Mouse (Mus musculus): ENCODE measurements around the gene Gm28035.
A peak's percentile ranks its signal among the peaks of the same experiment; 100 is the strongest.

Gene Gm28035

GRCm38 (mm10) chr2:30238906-30239465 is 1.4 kb upstream of the Gm28035 start:
- DNase-seq (ENCODE audit: low spot score in 2 of 2): no peak

- peak; percentile 62 to 77 for DNase-seq (ENCODE audit: low spot score in 2 of 2)
These were observed 590 bp upstream of the Gm28035 start for GRCm38 (mm10) chr2:30239777-30240176.

GRCm38 (mm10) chr2:30242509-30242908 is 2.1 kb downstream of the Gm28035 start:
- DNase-seq (ENCODE audit: low spot score in 2 of 2): no peak

GRCm38 (mm10) chr2:30243391-30243790 is 3.0 kb downstream of the Gm28035 start:
- no peak for DNase-seq (ENCODE audit: low spot score in 2 of 2)

GRCm38 (mm10) chr2:30244595-30245178 is 4.3 kb downstream of the Gm28035 start:
- DNase-seq (ENCODE audit: low spot score in 2 of 2): no peak

DNA sequence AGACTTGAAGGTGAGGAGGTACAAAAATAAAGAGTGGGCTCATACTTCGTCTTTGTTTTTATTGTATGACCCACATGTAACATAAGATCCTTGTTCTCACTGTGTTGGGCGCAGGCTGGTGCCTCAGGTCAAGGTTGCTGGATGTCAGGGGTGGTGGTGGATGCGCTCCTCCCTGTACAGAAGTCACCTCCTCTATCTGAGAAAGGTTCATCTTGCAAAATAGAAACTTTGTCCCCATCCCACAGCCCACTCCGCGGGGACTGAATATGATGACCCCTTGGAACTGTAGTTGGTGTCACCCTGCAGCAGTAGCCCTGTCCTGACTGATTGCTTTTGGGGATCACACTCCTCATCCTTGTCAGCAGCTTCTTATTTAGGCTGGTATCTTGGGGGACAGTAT is 6.7 kb downstream of the Gm28035 start:
- DNase-seq (ENCODE audit: low spot score in 2 of 2): no peak

DNA sequence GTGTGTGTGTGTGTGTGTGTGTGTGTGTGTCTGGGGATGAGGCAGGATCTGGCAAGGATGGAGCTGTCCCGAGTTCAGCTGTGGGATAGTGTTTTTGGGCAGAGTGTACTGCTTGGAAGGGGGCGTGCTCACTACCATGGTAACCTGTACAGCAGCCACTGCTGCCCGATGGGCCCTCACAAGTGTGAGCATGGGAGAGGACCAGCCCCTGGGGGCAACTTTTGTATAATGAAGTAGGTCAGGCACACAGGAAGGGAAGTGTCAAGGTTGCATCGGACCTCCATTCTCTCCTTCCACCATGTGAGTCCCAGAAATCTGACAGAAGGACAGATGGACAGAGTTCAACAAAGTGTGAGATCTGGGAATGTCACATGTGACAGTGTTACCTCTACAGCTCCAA is 7.3 kb downstream of the Gm28035 start:
- DNase-seq (ENCODE audit: low spot score in 2 of 2): no peak

DNA sequence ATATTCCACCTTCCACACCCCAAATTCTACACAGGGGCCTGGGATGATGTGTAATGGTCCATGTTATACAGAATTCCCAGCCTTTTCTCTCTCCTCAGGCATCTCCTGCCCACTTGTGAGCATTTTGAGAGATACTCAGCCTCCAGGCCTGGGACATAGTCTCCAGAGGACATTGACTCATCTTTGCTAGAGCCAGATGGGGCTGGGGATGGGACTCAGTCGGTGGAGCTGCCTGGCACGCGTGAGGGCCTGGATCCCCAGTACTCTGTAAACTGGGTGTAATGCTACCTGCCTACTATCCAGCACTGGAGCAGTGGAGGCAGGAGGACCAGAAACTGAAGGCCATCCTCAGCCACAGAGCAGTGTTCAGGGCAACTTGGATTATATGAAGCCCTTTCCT is 8.8 kb downstream of the Gm28035 start:
- DNase-seq (ENCODE audit: low spot score in 2 of 2): no peak

DNA sequence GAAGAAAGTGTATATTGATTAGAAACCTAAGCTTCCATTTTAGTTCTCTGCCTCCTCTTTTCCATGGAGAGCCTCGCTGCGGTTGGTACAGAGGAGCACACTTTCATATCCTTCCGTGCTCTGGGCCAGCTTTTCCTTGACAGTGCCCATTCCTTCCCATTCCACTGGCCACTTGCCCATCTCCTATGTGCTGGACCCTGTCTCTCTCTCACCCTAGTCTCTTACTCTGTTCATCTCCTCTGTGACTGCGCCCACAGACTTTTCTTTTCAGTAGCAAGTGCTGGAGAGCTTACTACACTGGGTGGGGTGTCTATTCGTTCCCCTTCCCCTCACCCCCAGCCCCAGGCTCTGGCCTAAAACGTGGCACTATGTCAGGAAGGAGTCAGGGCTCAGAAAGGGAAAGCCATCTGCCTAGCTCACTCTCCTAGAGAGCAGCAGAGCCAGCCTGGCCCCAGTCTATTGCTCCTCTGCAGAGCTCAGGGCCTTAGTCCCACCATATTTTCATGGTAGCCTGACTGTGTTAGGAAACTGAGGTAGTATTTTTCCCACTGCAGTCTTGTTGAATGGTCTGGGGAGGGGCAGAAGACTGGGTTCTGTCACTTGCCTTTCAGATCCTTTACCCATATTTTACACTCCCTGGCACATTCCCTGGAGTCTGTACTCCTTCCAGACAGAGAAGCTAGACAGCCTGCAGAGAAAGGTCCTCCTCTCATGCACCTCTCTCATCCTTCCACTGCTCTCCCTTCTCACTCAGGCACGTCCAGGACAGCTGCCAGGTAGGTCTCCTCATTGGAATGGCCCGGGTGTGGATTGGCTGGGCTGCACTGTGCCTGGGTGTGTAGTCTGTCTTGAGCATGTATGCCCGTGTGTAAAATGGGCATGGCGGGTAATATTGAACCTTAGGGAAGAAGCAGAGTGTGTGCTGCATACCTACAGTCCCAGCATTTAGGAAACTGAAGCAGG is 10.1 kb downstream of the Gm28035 start:
- DNase-seq (ENCODE audit: low spot score in 2 of 2): peak in 1 of 2 experiments; percentile 61

GRCm38 (mm10) chr2:30251417-30252104 is 11.2 kb downstream of the Gm28035 start:
- peak; percentile 71 to 80 for DNase-seq (ENCODE audit: low spot score in 2 of 2)

DNA sequence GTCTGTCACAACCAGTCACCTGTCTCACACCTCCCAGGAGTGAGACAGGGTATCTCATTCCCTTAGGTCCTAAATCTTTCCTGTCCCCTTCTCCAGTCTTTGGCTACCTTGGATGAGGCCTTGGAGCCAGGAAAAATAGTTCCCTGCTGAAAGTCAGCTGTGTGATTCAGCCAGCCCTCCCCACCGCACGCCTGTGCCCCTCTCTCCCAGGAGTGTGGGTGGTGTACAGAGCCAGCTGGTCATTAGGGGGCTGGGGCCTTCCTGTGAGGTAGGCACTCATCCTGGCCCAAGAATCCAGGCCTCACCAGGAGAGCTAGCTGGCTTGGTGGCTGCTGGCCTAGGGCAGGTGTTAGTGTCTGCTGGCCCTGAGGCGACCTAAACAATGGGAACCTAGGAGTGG is 12.2 kb downstream of the Gm28035 start:
- DNase-seq (ENCODE audit: low spot score in 2 of 2): peak in 1 of 2 experiments; percentile 59

DNA sequence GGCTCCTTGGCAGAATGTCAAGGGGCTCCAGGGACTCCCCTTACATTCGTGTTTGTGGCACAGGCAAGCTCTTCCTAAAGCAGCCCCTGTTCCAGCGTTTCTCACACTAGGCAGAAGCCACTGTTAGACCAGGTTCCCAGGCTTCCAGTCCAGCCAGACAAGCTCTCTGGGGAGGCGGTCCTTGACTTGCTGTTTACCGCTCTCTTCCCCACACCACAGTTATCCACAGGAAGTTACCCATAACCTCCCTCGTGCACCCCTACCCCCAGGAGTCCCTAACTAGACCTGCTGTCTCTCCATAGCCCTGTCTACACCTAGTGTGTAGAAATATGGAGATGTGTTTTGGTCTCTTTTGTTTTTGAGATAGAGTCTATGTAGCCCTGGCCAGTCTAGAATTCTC is 13.4 kb downstream of the Gm28035 start:
- no peak for DNase-seq (ENCODE audit: low spot score in 2 of 2)

DNA sequence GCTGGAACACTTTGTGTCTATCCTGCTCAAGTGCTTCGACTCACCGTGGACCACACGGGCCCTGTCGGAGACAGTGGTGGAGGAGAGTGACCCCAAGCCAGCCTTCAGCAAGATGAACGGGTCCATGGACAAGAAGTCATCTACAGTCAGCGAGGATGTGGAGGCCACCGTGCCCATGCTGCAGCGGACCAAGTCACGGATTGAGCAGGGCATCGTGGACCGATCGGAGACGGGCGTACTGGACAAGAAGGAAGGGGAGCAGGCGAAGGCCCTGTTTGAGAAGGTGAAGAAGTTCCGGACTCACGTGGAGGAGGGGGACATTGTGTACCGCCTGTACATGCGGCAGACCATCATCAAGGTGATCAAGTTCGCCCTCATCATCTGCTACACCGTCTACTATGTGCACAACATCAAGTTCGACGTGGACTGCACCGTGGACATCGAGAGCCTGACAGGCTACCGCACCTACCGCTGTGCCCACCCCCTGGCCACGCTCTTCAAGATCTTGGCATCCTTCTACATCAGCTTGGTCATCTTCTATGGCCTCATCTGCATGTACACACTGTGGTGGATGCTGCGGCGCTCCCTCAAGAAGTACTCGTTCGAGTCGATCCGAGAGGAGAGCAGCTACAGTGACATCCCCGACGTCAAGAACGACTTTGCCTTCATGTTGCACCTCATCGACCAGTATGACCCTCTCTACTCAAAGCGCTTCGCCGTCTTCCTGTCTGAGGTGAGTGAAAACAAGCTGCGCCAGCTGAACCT is 15.4 kb downstream of the Gm28035 start:
- DNase-seq (ENCODE audit: low spot score in 2 of 2): peak in 1 of 2 experiments; percentile 54

GRCm38 (mm10) chr2:30256616-30257350 is 16.4 kb downstream of the Gm28035 start:
- DNase-seq (ENCODE audit: low spot score in 2 of 2): no peak

DNA sequence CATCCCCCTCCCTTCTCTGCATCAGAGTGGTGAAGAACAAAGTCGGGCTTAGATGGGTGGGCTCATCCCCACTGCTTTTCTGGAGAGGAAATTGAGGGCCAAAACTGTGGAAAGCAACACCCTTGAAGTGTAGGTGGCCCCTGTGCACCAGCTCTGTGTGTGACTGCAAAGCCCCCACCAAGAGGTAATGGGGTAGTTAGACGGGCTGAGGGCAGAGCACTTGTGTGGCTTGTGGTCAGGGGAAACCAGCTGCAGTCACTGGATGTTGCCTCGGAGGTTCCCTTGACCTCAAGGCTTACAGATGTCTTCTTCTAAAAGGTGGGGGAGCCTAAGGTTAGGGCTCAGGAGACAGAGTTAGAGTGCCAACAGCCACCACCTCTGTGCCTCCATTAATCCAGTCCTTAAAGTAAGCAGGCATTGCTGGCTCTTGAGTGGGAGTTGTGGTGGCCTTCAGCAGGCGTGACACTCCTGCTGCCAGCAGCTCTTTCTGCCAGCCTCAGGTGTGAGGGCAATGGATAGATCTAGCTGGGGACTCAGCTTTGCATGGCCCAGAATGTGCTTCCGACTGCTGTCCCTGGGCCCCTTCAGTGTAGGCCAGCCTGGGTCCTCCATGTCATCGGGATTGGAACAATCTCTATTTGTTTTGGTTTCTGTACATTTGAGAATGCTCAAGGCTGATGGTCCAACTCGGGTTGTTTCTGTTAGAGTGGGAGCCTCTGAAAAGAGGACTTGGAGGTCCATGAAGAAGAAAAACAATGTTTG is 17.5 kb downstream of the Gm28035 start:
- no peak for DNase-seq (ENCODE audit: low spot score in 2 of 2)

GRCm38 (mm10) chr2:30258600-30258999 is 18.2 kb downstream of the Gm28035 start:
- no peak for DNase-seq (ENCODE audit: low spot score in 2 of 2)

- no peak for DNase-seq (ENCODE audit: low spot score in 2 of 2)
These were observed 19.0 kb downstream of the Gm28035 start for GRCm38 (mm10) chr2:30259131-30260064.

DNA sequence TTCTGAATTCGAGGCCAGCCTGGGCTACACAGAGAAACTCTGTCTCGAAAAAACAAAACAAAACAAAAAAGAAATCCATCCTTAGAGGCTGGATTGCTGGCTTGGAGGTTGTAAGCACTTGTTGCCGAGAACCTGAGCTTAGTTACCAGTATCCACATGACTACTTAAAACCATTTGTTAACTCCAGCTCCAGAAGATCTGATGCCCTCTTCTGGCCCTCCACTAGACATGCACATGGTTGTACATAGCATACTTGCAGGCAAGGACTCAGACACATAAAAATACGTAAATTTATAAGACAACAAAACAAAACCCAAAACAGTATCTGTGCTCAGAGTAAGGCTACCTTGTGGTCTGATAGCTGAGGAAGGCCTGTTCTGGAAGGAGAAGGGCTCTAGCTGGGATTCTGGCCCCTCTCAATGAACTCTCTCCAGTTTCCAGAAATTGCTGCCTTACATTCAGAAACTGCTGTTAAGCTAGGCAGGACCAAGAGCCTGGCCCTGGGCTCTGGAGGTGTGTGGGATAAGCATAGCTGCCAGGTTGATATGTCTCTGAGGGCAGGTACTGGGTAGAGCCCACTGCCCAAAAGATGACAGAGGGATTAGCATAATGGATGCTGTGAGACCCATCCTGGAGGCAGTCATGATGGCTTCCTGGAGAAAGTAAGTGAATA is 20.8 kb downstream of the Gm28035 start:
- no peak for DNase-seq (ENCODE audit: low spot score in 2 of 2)

Measured in spleen, postnatal 4 days (tissue).